Mouse (Mus musculus) small intestine, adult 2 months (tissue): ENCODE measurements around the gene Cdrt4. TPM values are rescaled to one million over a fixed set of nuclear protein-coding genes. Genes with fewer than 3 reads are reported as not detected.
A peak's percentile ranks its signal among the peaks of the same experiment; 100 is the strongest.

Experiments
- H3K27ac ChIP-seq: fragments of 200-500 bp; 2 replicates; pipeline ENCODE4 v1.5.1; 2012; ENCODE audit warnings: low read depth, low read length, control low read depth, inconsistent platforms; ENCODE audit not compliant: insufficient read depth
- H3K27me3 ChIP-seq: fragments of 200-500 bp; 2 replicates; pipeline ENCODE4 v1.6.1; 2012; ENCODE audit warnings: mild to moderate bottlenecking, moderate library complexity, low read length, inconsistent platforms; ENCODE audit not compliant: control insufficient read depth, insufficient read depth
- H3K36me3 ChIP-seq: fragments of 200-500 bp; 2 replicates; pipeline ENCODE4 v1.6.1; 2012; ENCODE audit warnings: mild to moderate bottlenecking, low read length, control low read depth, inconsistent platforms; ENCODE audit not compliant: control insufficient read depth, insufficient read depth
- H3K4me1 ChIP-seq: fragments of 200-500 bp; 2 replicates; pipeline ENCODE4 v1.6.1; 2012; ENCODE audit warnings: low read length, inconsistent platforms, mixed read lengths; ENCODE audit not compliant: control insufficient read depth, insufficient read depth, insufficient read length
- H3K4me3 ChIP-seq: fragments of 200-500 bp; 2 replicates; pipeline ENCODE4 v1.5.1; 2012; ENCODE audit warnings: low read depth, mild to moderate bottlenecking, control low read depth, inconsistent platforms, low read length, moderate library complexity
- CTCF ChIP-seq: fragments of 200-500 bp; IDR thresholded peaks from 2 replicates; pipeline ENCODE4 v1.5.1; 2012; ENCODE audit warnings: low read depth, mild to moderate bottlenecking, control low read depth, inconsistent platforms, low read length, moderate library complexity, mixed read lengths; ENCODE audit not compliant: insufficient replicate concordance, insufficient read length; ENCODE audit errors: extremely low read depth
- POLR2A ChIP-seq: fragments of 200-500 bp; IDR thresholded peaks from 2 replicates; pipeline ENCODE4 v1.6.1; 2012; ENCODE audit warnings: low read depth, mild to moderate bottlenecking, control low read depth, inconsistent platforms, low read length, moderate library complexity
- WGBS: fragments of 180-500 bp; shearing (Covaris S2); methylation state at CpG from one replicate; pipeline ENCODE4 v1.1.7; 2018; 5-methylcytosine and 5-hydroxymethylcytosine counted together
- polyA plus RNA-seq: library from polyadenylated mRNA; depleted of rRNA; stranded (reverse); fragments of >200 nt; gene quantifications from 2 replicates; pipeline ENCODE4 v1.2.3, GENCODE M21; 2012

Cdrt4 gene
- polyA plus RNA-seq, 1 experiment, result not detected

DNA sequence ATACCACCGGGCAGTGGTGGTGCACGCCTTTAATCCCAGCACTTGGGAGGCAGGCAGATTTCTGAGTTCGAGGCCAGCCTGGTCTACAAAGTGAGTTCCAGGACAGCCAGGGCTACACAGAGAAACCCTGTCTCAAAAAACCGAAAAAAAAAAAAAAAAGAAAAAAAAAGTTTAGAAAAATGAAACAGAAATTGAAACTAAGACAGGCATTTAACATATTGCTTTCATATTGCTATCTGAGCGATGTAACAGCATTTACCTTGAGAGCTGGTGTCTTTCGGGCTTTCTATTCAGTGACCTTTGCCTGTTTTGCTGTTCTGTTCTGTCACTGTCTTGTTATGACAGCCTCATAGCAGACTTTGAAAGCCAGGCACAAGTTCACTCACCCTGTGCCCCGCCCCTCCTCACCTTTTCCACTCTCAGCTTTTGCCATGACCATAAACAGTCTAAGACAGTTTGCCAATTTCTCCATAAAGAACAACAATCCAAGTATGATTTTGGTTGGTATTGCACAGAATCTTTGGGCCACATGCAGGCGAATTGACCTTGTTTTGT, 6.7 kb downstream of the Cdrt4 start:
- Histone ChIP-seq H3K27ac (no peak overlapping the region), H3K36me3 (no peaks in the 10 kb centered on the region), H3K27me3 (peaks cover 5% of the 10 kb centered on the region; the same call in 1 of the 2 replicates), H3K4me3 (no peak overlapping the region), H3K4me1 (peaks cover 9% of the 10 kb centered on the region; the same call in 1 of the 2 replicates)
- 62% methylated on average over 8 of the region's 8 CpGs for WGBS
- TF ChIP-seq CTCF (no peak), POLR2A (no peak)

DNA sequence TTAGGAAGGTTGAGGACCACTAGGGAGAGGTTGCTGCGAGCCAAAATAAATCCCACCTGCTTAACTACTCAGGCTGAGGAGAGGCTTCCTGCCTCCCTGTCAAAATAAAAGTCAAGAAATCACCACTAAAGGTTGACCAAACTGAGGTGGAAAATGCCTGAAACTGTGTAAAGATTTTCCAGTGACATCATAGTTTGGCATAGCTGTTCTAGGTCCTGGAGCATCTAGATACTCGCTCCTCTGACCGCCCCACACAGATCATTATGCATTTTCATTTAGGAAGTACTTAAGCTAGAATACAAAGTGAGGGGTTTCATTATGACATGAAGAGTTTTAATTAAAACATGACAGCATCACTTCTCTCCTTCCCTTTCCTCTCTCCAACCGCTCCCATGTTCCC, 12.3 kb downstream of the Cdrt4 start:
- Histone ChIP-seq H3K36me3 (no peaks in the 10 kb centered on the region), H3K27ac (no peak overlapping the region), H3K4me1 (0 out of 2 replicates have a peak, but pooled peaks cover 2% of the 10 kb centered on the region), H3K27me3 (peaks cover 5% of the 10 kb centered on the region; the same call in 1 of the 2 replicates), H3K4me3 (no peak overlapping the region)
- 80% methylated on average over 4 of the region's 4 CpGs for WGBS
- TF ChIP-seq CTCF (no peak), POLR2A (no peak)

DNA sequence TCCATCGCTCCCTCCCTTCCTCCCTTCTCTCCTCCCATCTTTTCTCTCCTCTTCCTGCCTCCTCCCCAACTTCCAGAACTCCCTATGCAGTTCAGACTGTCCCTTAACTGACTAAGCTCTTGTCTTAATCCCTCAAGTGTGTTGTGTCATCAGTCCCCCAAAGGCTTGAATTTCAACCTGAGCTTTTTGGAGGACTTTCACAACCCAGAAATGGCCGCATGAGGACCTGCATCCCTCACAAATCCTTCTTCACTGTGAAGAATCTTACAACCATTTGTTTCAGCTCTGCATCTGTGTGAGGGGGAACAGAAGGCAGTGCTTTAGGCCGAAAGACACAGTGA, 15.4 kb downstream of the Cdrt4 start:
- 57% methylated on average over 3 of the region's 3 CpGs for WGBS
- Histone ChIP-seq H3K4me3 (no peak overlapping the region), H3K4me1 (0 out of 2 replicates have a peak, but pooled peaks cover 2% of the 10 kb centered on the region), H3K27me3 (no peaks in the 10 kb centered on the region; the same call in 1 of the 2 replicates), H3K27ac (no peak overlapping the region; the same call in 1 of the 2 replicates), H3K36me3 (no peaks in the 10 kb centered on the region)
- TF ChIP-seq CTCF, result no peak
- TF ChIP-seq POLR2A, result no peak

DNA sequence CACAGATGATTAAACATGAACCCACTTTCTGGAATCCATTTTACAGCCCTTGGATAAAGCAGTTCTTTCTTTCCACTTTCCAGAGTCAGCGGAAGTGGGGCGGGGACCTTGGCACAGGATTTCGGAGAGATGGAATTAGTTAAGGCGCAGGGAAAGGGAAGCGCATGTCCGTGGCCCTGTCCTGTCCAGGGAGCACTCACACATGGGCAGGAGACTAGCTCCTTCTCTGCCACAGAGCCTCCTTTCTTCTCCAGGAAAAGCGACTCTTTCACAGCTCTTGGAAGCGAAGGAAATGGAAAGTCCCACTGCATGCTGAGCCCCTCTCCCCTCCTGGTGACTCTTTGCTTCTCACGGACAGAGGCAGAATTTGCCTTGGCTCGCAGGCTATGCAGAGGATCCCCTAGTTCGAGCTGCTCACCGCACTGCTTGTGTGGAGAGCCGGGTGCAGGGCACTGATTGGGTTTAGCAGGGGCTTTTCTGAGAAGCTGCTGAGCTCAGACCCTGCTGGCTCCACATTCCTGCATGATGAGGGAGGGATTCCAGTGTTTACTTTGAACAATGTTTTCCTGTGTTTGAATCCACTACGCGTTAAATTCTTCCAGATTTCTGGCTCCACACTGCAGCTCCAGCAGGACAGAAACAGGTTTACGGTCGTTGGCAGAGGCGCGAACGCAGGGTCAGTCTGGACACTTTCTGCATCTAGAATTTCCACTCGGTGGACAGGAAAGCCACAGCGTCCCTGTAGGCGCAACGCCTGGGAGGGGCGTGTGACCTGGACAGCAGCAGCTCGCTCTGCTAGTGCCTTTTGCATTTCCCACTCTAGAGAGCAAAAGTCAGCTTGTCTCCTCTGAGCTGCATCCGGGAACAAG, 16.0 kb downstream of the Cdrt4 start:
- Histone ChIP-seq H3K27ac (peak overlapping the region; percentile 50), H3K4me3 (peak overlapping the region; percentile 4; the same call in 1 of the 2 replicates)
- WGBS, result 7% methylated on average over 27 of the region's 27 CpGs

DNA sequence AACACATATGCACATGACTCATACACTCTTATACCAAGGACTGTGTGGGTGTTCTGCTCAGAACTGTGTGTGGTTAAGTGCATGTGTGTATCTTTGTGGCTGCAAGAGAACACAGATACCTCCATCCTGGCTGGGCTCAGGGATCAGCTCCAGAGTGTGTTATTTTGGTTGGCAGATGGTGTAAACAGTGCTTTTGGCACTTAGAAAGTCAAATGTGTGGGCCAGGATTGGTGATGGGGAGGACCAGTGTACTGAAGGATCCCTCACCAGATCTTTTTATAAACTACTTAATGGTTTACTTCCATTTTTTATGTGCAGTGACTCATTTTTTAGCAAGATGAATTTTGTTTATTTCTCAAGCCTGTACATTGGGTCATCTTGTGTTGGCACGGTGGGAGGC, 26.2 kb downstream of the Cdrt4 start:
- Histone ChIP-seq H3K27me3 (no peaks in the 10 kb centered on the region), H3K4me1 (no peaks in the 10 kb centered on the region), H3K36me3 (no peaks in the 10 kb centered on the region), H3K27ac (no peak overlapping the region), H3K4me3 (no peak overlapping the region)
- 88% methylated on average over 1 of the region's 1 CpGs for WGBS
- no peak for TF ChIP-seq CTCF
- TF ChIP-seq POLR2A, result no peak

More for the DNA sequence above, 16.0 kb downstream of the Cdrt4 start:
- H3K36me3 ChIP-seq, result no peaks in the 10 kb centered on the region
- no peaks in the 10 kb centered on the region; the same call in 1 of the 2 replicates for H3K27me3 ChIP-seq
- 0 out of 2 replicates have a peak, but pooled peaks cover 2% of the 10 kb centered on the region for H3K4me1 ChIP-seq
- TF ChIP-seq POLR2A, result no peak

DNA sequence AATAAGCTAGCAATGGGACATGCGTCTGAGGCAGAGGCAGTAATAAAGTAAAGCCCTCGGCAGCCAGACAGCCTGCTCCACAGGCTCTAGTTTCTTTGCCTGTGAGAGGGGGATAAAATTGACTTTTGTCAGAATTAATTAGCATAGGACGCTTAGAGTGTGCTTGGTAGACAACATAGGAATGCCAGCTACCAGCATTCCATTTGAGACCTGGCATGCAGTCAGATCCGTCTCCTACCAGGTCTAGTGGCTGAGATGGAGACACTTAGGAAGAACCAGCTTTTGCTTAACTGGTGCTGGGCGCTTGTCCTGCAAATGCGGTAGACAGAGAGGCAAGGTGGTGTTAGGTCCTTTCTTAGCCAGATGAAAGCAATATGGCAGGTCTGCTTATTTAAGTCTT, 27.9 kb downstream of the Cdrt4 start:
- no peak overlapping the region for H3K4me3 ChIP-seq
- no peaks in the 10 kb centered on the region for H3K4me1 ChIP-seq
- WGBS, result 72% methylated on average over 6 of the region's 6 CpGs
- no peaks in the 10 kb centered on the region for H3K36me3 ChIP-seq
- no peaks in the 10 kb centered on the region for H3K27me3 ChIP-seq
- no peak overlapping the region for H3K27ac ChIP-seq
- TF ChIP-seq CTCF, result no peak

DNA sequence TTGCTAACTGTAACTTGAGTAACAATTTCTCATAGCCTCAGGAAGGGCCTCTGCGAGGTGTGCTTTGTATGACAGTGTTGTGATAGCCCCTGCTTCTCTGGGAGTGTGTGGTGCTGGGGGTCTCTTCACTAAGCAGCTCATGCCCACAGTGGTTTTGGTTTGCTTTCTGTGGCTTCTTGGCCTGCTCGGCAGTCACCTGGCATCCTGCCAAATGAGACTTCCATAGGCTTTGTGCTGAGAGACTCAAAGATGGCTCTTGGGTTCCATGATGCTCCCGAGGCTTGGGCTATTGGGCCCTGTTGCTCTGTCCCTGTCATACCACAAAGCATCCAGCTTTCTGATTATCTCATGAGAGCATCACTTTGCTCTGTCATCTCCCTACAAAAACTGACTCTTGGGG, 30.7 kb downstream of the Cdrt4 start:
- H3K4me1 ChIP-seq, result no peaks in the 10 kb centered on the region
- TF ChIP-seq CTCF, result no peak
- TF ChIP-seq POLR2A, result no peak
- no peaks in the 10 kb centered on the region for H3K36me3 ChIP-seq
- no peaks in the 10 kb centered on the region for H3K27me3 ChIP-seq
- no peak overlapping the region for H3K4me3 ChIP-seq
- WGBS, result 71% methylated on average over 3 of the region's 3 CpGs
- H3K27ac ChIP-seq, result no peak overlapping the region
